Mouse (Mus musculus) E14TG2a.4 (cell line): ENCODE data around the gene Gm156.

Experiments used
- CTCF ChIP-seq: conservative IDR thresholded peaks from 2 replicates; pipeline ENCODE4 v1.5.1; 2014; ENCODE audit warnings: low read length
- NANOG ChIP-seq: IDR thresholded peaks from 2 replicates; pipeline ENCODE4 v1.6.1; 2014; ENCODE audit warnings: borderline replicate concordance, low read length, mixed read lengths

GRCm38 (mm10) chr6:129740069-129740721 is 43.9 kb downstream of the Gm156 start, which contains the start of gene Klri2:
- TF ChIP-seq CTCF, result no peak
- no peak for TF ChIP-seq NANOG
